Mouse (Mus musculus): ENCODE results near the gene Rfx1.

Gene Rfx1

GRCm38 (mm10) chr8:84066291-84066930 lies at the start of gene Rfx1:
Gene Rfx1, plus strand, starts transcription at chr8:84066834.
- DNase-seq = peak; percentile 100

GRCm38 (mm10) chr8:84019738-84020137 lies 46.9 kb upstream of the Rfx1 start:
- DNase-seq = no peak

- DNase-seq = no peak
Observed at GRCm38 (mm10) chr8:84021096-84021495, 45.5 kb upstream of the Rfx1 start, which contains the start of gene Palm3. Gene Palm3, plus strand, starts transcription at chr8:84021471.

- no peak for DNase-seq
Observed at GRCm38 (mm10) chr8:84021569-84021968, 45.1 kb upstream of the Rfx1 start.

- DNase-seq = no peak
Observed at GRCm38 (mm10) chr8:84023085-84023484, 43.5 kb upstream of the Rfx1 start.

- no peak for DNase-seq
Observed at GRCm38 (mm10) chr8:84023631-84024030, 43.0 kb upstream of the Rfx1 start.

- no peak for DNase-seq
Observed at GRCm38 (mm10) chr8:84024171-84024570, 42.5 kb upstream of the Rfx1 start.

GRCm38 (mm10) chr8:84025863-84026262 lies 40.8 kb upstream of the Rfx1 start:
- no peak for DNase-seq

GRCm38 (mm10) chr8:84027449-84027848 lies 39.2 kb upstream of the Rfx1 start:
- no peak for DNase-seq

- no peak for DNase-seq
Observed at GRCm38 (mm10) chr8:84029272-84029671, 37.4 kb upstream of the Rfx1 start.

GRCm38 (mm10) chr8:84032777-84033176 lies 33.9 kb upstream of the Rfx1 start:
- DNase-seq = no peak

GRCm38 (mm10) chr8:84038015-84038414 lies 28.6 kb upstream of the Rfx1 start:
- no peak for DNase-seq

- DNase-seq = peak; percentile 53
Observed at GRCm38 (mm10) chr8:84039050-84039449, 27.6 kb upstream of the Rfx1 start.

- DNase-seq = no peak
Observed at GRCm38 (mm10) chr8:84042066-84042947, 24.3 kb upstream of the Rfx1 start, which contains the start of gene Il27ra. Gene Il27ra, minus strand, starts transcription at chr8:84042589.

GRCm38 (mm10) chr8:84042948-84043342 lies 23.7 kb upstream of the Rfx1 start:
- DNase-seq = no peak

GRCm38 (mm10) chr8:84044103-84044502 lies 22.5 kb upstream of the Rfx1 start:
- no peak for DNase-seq

GRCm38 (mm10) chr8:84044900-84045299 lies 21.7 kb upstream of the Rfx1 start, which contains the start of gene Rln3:
Gene Rln3, minus strand, starts transcription at chr8:84045000.
- no peak for DNase-seq

GRCm38 (mm10) chr8:84046505-84046904 lies 20.1 kb upstream of the Rfx1 start:
- no peak for DNase-seq

- no peak for DNase-seq
Observed at GRCm38 (mm10) chr8:84048171-84048570, 18.5 kb upstream of the Rfx1 start.

GRCm38 (mm10) chr8:84052746-84053145 lies 13.9 kb upstream of the Rfx1 start:
- no peak for DNase-seq

GRCm38 (mm10) chr8:84053229-84053628 lies 13.4 kb upstream of the Rfx1 start:
- DNase-seq = no peak

- no peak for DNase-seq
Observed at GRCm38 (mm10) chr8:84057827-84058226, 8.8 kb upstream of the Rfx1 start.

- DNase-seq = no peak
Observed at GRCm38 (mm10) chr8:84059226-84059625, 7.4 kb upstream of the Rfx1 start.

GRCm38 (mm10) chr8:84060245-84060644 lies 6.4 kb upstream of the Rfx1 start:
- DNase-seq = no peak
